Mouse (Mus musculus) megakaryocyte, embryonic 14.5 days (primary cell): Measurements from ENCODE around the gene Klra10. TPM values are rescaled to one million over a fixed set of nuclear protein-coding genes. Genes with fewer than 3 reads are reported as not detected.
"Not testable (repeated sequence)": the region's sequence is repeated elsewhere in the genome, so short reads cannot be mapped to it uniquely, and the experiment has no call there.

Experiments used
- H3K27me3 ChIP-seq: replicated peaks from 2 replicates; pipeline ENCODE3; 2012; ENCODE audit warnings: inconsistent platforms
- H3K36me3 ChIP-seq: replicated peaks from 2 replicates; pipeline ENCODE3; 2012; ENCODE audit warnings: low read length, inconsistent platforms, mixed read lengths
- H3K4me1 ChIP-seq: 2 replicates; pipeline ENCODE4 v1.6.1; 2012; ENCODE audit warnings: inconsistent platforms
- H3K4me3 ChIP-seq: replicated peaks from 2 replicates; pipeline ENCODE3; 2012; ENCODE audit warnings: moderate library complexity, mild to moderate bottlenecking, inconsistent platforms
- H3K9me3 ChIP-seq: 2 replicates; pipeline ENCODE4 v1.6.1; 2012; ENCODE audit warnings: inconsistent platforms
- FLI1 ChIP-seq: IDR thresholded peaks from 2 replicates; pipeline ENCODE4 v1.6.1; 2012; ENCODE audit warnings: low read length, inconsistent platforms, mixed read lengths
- GATA1 ChIP-seq: IDR thresholded peaks from 3 replicates; pipeline ENCODE4 v1.6.1; 2012; ENCODE audit warnings: mixed read lengths, low read length, inconsistent platforms, borderline replicate concordance
- polyA plus RNA-seq: library from polyadenylated mRNA; stranded (reverse); fragments of >175 nt; gene quantifications from 2 replicates; pipeline ENCODE4 v1.2.3, GENCODE M21; 2012; ENCODE audit warnings: low replicate concordance; ENCODE audit not compliant: insufficient read depth

Klra10 gene
- not detected in 2 replicates for polyA plus RNA-seq

DNA sequence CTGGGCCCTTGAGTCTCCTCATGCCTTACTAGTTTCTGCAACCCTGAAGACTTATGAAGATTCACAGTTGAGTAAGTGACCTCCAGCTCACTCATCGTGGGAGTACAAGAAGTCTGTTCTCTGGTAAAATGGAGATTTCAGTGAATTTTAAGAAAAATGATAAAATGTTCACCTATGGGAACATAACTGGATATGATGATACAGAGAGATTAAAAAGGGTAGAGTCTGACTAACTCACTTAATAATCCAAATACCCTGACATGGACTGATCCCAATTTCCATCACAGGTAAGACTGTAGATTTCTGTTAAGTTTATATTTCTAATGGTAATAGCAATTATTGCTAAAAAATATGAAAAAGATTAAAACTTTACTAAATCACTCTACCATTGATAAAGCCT lies at the start of gene Klra10:
Klra10 (minus strand) TSS at position 101 of the 400 bp plus-strand sequence.
- H3K27me3 ChIP-seq = not testable (repeated sequence)

GRCm38 (mm10) chr6:130287984-130288649 lies 6.4 kb upstream of the Klra10 start:
- Histone ChIP-seq H3K27me3 (no peaks in the 10 kb centered on the region), H3K36me3 (no peaks in the 10 kb centered on the region), H3K4me1 (no peaks in the 10 kb centered on the region), H3K4me3 (no peak overlapping the region), H3K9me3 (no peaks in the 10 kb centered on the region)
- TF ChIP-seq FLI1 (no peak), GATA1 (no peak)

More for the DNA sequence above, at the start of gene Klra10:
- not testable (repeated sequence) for H3K4me1 ChIP-seq, H3K36me3 ChIP-seq, H3K4me3 ChIP-seq, H3K9me3 ChIP-seq

DNA sequence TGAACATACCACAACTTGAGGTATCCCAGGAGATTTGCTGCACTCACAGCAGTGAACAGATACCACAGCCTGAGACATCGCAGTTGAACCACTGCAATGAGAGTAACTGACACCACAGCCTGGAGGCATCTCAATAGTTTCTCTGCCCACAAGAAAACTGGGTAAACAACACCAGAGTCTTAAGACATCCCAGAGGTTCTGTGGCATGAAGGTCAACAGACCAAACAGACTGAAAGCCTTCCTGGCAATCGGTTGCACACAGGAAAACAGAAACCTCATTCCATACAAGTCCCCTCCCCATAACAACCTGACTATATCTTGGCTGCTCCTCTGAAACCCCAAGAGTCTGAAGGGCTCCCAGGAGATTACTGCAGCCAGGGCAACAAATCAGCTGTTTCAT lies 26.4 kb downstream of the Klra10 start:
- TF ChIP-seq FLI1 = no peak
- no peak for TF ChIP-seq GATA1
- Histone ChIP-seq H3K4me1 (peaks cover 5% of the 10 kb centered on the region; the same call in 1 of the 2 replicates), H3K9me3 (no peaks in the 10 kb centered on the region), H3K27me3 (no peaks in the 10 kb centered on the region), H3K4me3 (no peak overlapping the region), H3K36me3 (no peaks in the 10 kb centered on the region)

DNA sequence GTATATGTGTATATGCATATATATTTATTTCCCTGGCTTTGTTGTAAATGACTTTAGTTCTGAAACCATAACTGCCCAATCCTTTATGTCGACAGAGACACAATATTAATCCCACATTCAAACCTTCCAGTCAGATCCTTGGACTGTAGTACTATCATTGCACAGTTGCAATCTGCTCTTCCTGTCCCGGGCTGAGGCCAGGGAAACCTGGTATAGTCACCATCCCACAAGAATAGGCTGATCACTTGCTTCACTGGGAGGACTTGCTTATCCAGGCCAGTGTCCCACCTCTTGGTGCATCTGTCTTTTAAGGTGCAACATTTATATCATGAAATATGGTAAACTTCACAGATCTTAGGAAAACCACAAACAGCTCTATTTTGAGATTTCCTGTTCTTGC lies 44.2 kb downstream of the Klra10 start:
- H3K36me3 ChIP-seq = no peaks in the 10 kb centered on the region
- TF ChIP-seq GATA1 (no peak), FLI1 (no peak)
- no peaks in the 10 kb centered on the region for H3K27me3 ChIP-seq
- peaks cover 24% of the 10 kb centered on the region for H3K4me1 ChIP-seq
- no peak overlapping the region for H3K4me3 ChIP-seq
- H3K9me3 ChIP-seq = no peaks in the 10 kb centered on the region

GRCm38 (mm10) chr6:130236635-130237034 lies 45.1 kb downstream of the Klra10 start:
- no peaks in the 10 kb centered on the region for H3K27me3 ChIP-seq
- TF ChIP-seq GATA1 (no peak), FLI1 (no peak)
- H3K4me1 ChIP-seq = peaks cover 24% of the 10 kb centered on the region
- H3K36me3 ChIP-seq = no peaks in the 10 kb centered on the region
- H3K9me3 ChIP-seq = no peaks in the 10 kb centered on the region
- H3K4me3 ChIP-seq = no peak overlapping the region

- Histone ChIP-seq H3K4me3 (no peak within 1 kb of the TSS), H3K27me3 (no peaks in the 10 kb centered on the region)
- TF ChIP-seq GATA1 (no peak), FLI1 (no peak)
These were observed 48.5 kb downstream of the Klra10 start, which contains the start of gene Klra7 for GRCm38 (mm10) chr6:130233222-130233621. Gene Klra7, minus strand, starts transcription at chr6:130233322.

More at GRCm38 (mm10) chr6:130233222-130233621, 48.5 kb downstream of the Klra10 start, which contains the start of gene Klra7:
- Histone ChIP-seq H3K4me1 (peaks cover 21% of the 10 kb centered on the region), H3K36me3 (no peaks in the 10 kb centered on the region), H3K9me3 (no peaks in the 10 kb centered on the region)

Other genes starting within 250 kb of the Klra10 start
- gene Klra4, start 214.7 kb downstream of the Klra10 start, polyA plus RNA-seq = not detected in 2 replicates
- not detected in 2 replicates for gene Klra8, start 152.0 kb downstream of the Klra10 start, polyA plus RNA-seq
- not detected in 2 replicates for gene Klra9, start 88.8 kb downstream of the Klra10 start, polyA plus RNA-seq
- gene Klra7, start 48.6 kb downstream of the Klra10 start, polyA plus RNA-seq = not detected in 2 replicates
- gene Klra3, start 55.6 kb upstream of the Klra10 start, polyA plus RNA-seq = not detected in 2 replicates
- gene Klra1, start 104.9 kb upstream of the Klra10 start, polyA plus RNA-seq = not detected in 2 replicates